Mouse (Mus musculus): ENCODE measurements around the gene Gpc5. TPM values are rescaled to one million over a fixed set of nuclear protein-coding genes. Genes with fewer than 3 reads are reported as not detected.

Gpc5 gene
- polyA plus RNA-seq, 1 experiment from 2014 or later = 15.4 TPM

- WGBS = 88% methylated on average over 2 of the region's 2 CpGs
- Histone ChIP-seq H3K9me3 (ENCODE audit: control insufficient read depth, low read length) (no peaks in the 10 kb centered on the region), H3K4me1 (ENCODE audit: control insufficient read depth, insufficient read depth, low read depth, low read length) (no peaks in the 10 kb centered on the region), H3K36me3 (ENCODE audit: control insufficient read depth, insufficient read depth, low read length) (no peaks in the 10 kb centered on the region), H3K27me3 (replicated peaks; ENCODE audit: control insufficient read depth, insufficient read depth, low read length) (no peaks in the 10 kb centered on the region), H3K4me3 (ENCODE audit: low read length) (no peak overlapping the region), H3K9ac (ENCODE audit: low read depth, low read length) (no peak overlapping the region), H3K27ac (ENCODE audit: low read depth, low read length) (no peak overlapping the region), H3K4me2 (ENCODE audit: low read length) (no peak overlapping the region)
- no peak for ATAC-seq
Observed at GRCm38 (mm10) chr14:115253685-115254084, 161.7 kb downstream of the Gpc5 start.

- H3K9me3 ChIP-seq (ENCODE audit: control insufficient read depth, low read length) = no peaks in the 10 kb centered on the region
- no peak overlapping the region for H3K4me3 ChIP-seq (ENCODE audit: low read length)
- ATAC-seq = no peak
- no peak overlapping the region for H3K4me2 ChIP-seq (ENCODE audit: low read length)
- H3K4me1 ChIP-seq (ENCODE audit: control insufficient read depth, insufficient read depth, low read depth, low read length) = no peaks in the 10 kb centered on the region
- 85% methylated on average over 6 of the region's 6 CpGs for WGBS
- H3K36me3 ChIP-seq (ENCODE audit: control insufficient read depth, insufficient read depth, low read length) = no peaks in the 10 kb centered on the region
- no peaks in the 10 kb centered on the region for H3K27me3 ChIP-seq (replicated peaks; ENCODE audit: control insufficient read depth, insufficient read depth, low read length)
- no peak overlapping the region for H3K27ac ChIP-seq (ENCODE audit: low read depth, low read length)
- H3K9ac ChIP-seq (ENCODE audit: low read depth, low read length) = no peak overlapping the region
Observed at GRCm38 (mm10) chr14:115269703-115270402, 177.8 kb downstream of the Gpc5 start.

GRCm38 (mm10) chr14:115270445-115270844 lies 178.4 kb downstream of the Gpc5 start:
- H3K4me2 ChIP-seq (ENCODE audit: low read length) = no peak overlapping the region
- no peaks in the 10 kb centered on the region for H3K36me3 ChIP-seq (ENCODE audit: control insufficient read depth, insufficient read depth, low read length)
- ATAC-seq = no peak
- no peak overlapping the region for H3K9ac ChIP-seq (ENCODE audit: low read depth, low read length)
- H3K9me3 ChIP-seq (ENCODE audit: control insufficient read depth, low read length) = no peaks in the 10 kb centered on the region
- H3K27ac ChIP-seq (ENCODE audit: low read depth, low read length) = no peak overlapping the region
- H3K4me3 ChIP-seq (ENCODE audit: low read length) = no peak overlapping the region
- no peaks in the 10 kb centered on the region for H3K27me3 ChIP-seq (replicated peaks; ENCODE audit: control insufficient read depth, insufficient read depth, low read length)
- 73% methylated on average over 6 of the region's 6 CpGs for WGBS
- H3K4me1 ChIP-seq (ENCODE audit: control insufficient read depth, insufficient read depth, low read depth, low read length) = no peaks in the 10 kb centered on the region

GRCm38 (mm10) chr14:115282782-115283181 lies 190.8 kb downstream of the Gpc5 start:
- no peak overlapping the region for H3K27ac ChIP-seq (ENCODE audit: low read depth, low read length)
- H3K4me1 ChIP-seq (ENCODE audit: control insufficient read depth, insufficient read depth, low read depth, low read length) = no peaks in the 10 kb centered on the region
- H3K9ac ChIP-seq (ENCODE audit: low read depth, low read length) = no peak overlapping the region
- ATAC-seq = no peak
- H3K4me2 ChIP-seq (ENCODE audit: low read length) = no peak overlapping the region
- no peaks in the 10 kb centered on the region for H3K36me3 ChIP-seq (ENCODE audit: control insufficient read depth, insufficient read depth, low read length)
- no peaks in the 10 kb centered on the region for H3K27me3 ChIP-seq (replicated peaks; ENCODE audit: control insufficient read depth, insufficient read depth, low read length)
- no peak overlapping the region for H3K4me3 ChIP-seq (ENCODE audit: low read length)
- no peaks in the 10 kb centered on the region for H3K9me3 ChIP-seq (ENCODE audit: control insufficient read depth, low read length)

GRCm38 (mm10) chr14:115324247-115324646 lies 232.2 kb downstream of the Gpc5 start:
- Histone ChIP-seq H3K4me1 (ENCODE audit: control insufficient read depth, insufficient read depth, low read depth, low read length) (no peaks in the 10 kb centered on the region), H3K9me3 (ENCODE audit: control insufficient read depth, low read length) (no peaks in the 10 kb centered on the region), H3K36me3 (ENCODE audit: control insufficient read depth, insufficient read depth, low read length) (no peaks in the 10 kb centered on the region), H3K4me3 (ENCODE audit: low read length) (no peak overlapping the region), H3K4me2 (ENCODE audit: low read length) (no peak overlapping the region), H3K27me3 (replicated peaks; ENCODE audit: control insufficient read depth, insufficient read depth, low read length) (no peaks in the 10 kb centered on the region), H3K27ac (ENCODE audit: low read depth, low read length) (no peak overlapping the region), H3K9ac (ENCODE audit: low read depth, low read length) (no peak overlapping the region)
- ATAC-seq = no peak
- WGBS = 81% methylated on average over 2 of the region's 2 CpGs

- Histone ChIP-seq H3K27me3 (replicated peaks; ENCODE audit: control insufficient read depth, insufficient read depth, low read length) (no peaks in the 10 kb centered on the region), H3K36me3 (ENCODE audit: control insufficient read depth, insufficient read depth, low read length) (no peaks in the 10 kb centered on the region), H3K9ac (ENCODE audit: low read depth, low read length) (no peak overlapping the region), H3K27ac (ENCODE audit: low read depth, low read length) (no peak overlapping the region), H3K4me3 (ENCODE audit: low read length) (no peak overlapping the region), H3K4me1 (ENCODE audit: control insufficient read depth, insufficient read depth, low read depth, low read length) (no peaks in the 10 kb centered on the region), H3K9me3 (ENCODE audit: control insufficient read depth, low read length) (no peaks in the 10 kb centered on the region), H3K4me2 (ENCODE audit: low read length) (no peak overlapping the region)
- ATAC-seq = no peak
- WGBS = 58% methylated on average over 5 of the region's 5 CpGs
Observed at GRCm38 (mm10) chr14:115326426-115326825, 234.4 kb downstream of the Gpc5 start.

- ATAC-seq = no peak
- WGBS = 81% methylated on average over 3 of the region's 3 CpGs
- no peaks in the 10 kb centered on the region for H3K27me3 ChIP-seq (replicated peaks; ENCODE audit: control insufficient read depth, insufficient read depth, low read length)
- H3K4me2 ChIP-seq (ENCODE audit: low read length) = no peak overlapping the region
- H3K9me3 ChIP-seq (ENCODE audit: control insufficient read depth, low read length) = no peaks in the 10 kb centered on the region
- H3K27ac ChIP-seq (ENCODE audit: low read depth, low read length) = no peak overlapping the region
- H3K9ac ChIP-seq (ENCODE audit: low read depth, low read length) = no peak overlapping the region
- no peak overlapping the region for H3K4me3 ChIP-seq (ENCODE audit: low read length)
- no peaks in the 10 kb centered on the region for H3K36me3 ChIP-seq (ENCODE audit: control insufficient read depth, insufficient read depth, low read length)
- no peaks in the 10 kb centered on the region for H3K4me1 ChIP-seq (ENCODE audit: control insufficient read depth, insufficient read depth, low read depth, low read length)
Observed at GRCm38 (mm10) chr14:115339084-115339483, 247.1 kb downstream of the Gpc5 start.

GRCm38 (mm10) chr14:115342597-115342996 lies 250.6 kb downstream of the Gpc5 start:
- Histone ChIP-seq H3K9ac (ENCODE audit: low read depth, low read length) (no peak overlapping the region), H3K4me1 (ENCODE audit: control insufficient read depth, insufficient read depth, low read depth, low read length) (no peaks in the 10 kb centered on the region), H3K9me3 (ENCODE audit: control insufficient read depth, low read length) (no peaks in the 10 kb centered on the region), H3K27ac (ENCODE audit: low read depth, low read length) (no peak overlapping the region), H3K27me3 (replicated peaks; ENCODE audit: control insufficient read depth, insufficient read depth, low read length) (no peaks in the 10 kb centered on the region), H3K4me3 (ENCODE audit: low read length) (no peak overlapping the region), H3K36me3 (ENCODE audit: control insufficient read depth, insufficient read depth, low read length) (no peaks in the 10 kb centered on the region), H3K4me2 (ENCODE audit: low read length) (no peak overlapping the region)
- 87% methylated on average over 2 of the region's 2 CpGs for WGBS
- ATAC-seq = no peak

GRCm38 (mm10) chr14:115349448-115349847 lies 257.4 kb downstream of the Gpc5 start:
- Histone ChIP-seq H3K4me3 (ENCODE audit: low read length) (no peak overlapping the region), H3K4me1 (ENCODE audit: control insufficient read depth, insufficient read depth, low read depth, low read length) (no peaks in the 10 kb centered on the region), H3K4me2 (ENCODE audit: low read length) (no peak overlapping the region), H3K27ac (ENCODE audit: low read depth, low read length) (no peak overlapping the region), H3K27me3 (replicated peaks; ENCODE audit: control insufficient read depth, insufficient read depth, low read length) (no peaks in the 10 kb centered on the region), H3K9me3 (ENCODE audit: control insufficient read depth, low read length) (no peaks in the 10 kb centered on the region), H3K36me3 (ENCODE audit: control insufficient read depth, insufficient read depth, low read length) (no peaks in the 10 kb centered on the region), H3K9ac (ENCODE audit: low read depth, low read length) (no peak overlapping the region)
- 83% methylated on average over 3 of the region's 3 CpGs for WGBS
- no peak for ATAC-seq

All from hindbrain, embryonic 16.5 days (tissue).